ENCODE assay signal across 9 mouse cellular contexts in the genomic region with DNA sequence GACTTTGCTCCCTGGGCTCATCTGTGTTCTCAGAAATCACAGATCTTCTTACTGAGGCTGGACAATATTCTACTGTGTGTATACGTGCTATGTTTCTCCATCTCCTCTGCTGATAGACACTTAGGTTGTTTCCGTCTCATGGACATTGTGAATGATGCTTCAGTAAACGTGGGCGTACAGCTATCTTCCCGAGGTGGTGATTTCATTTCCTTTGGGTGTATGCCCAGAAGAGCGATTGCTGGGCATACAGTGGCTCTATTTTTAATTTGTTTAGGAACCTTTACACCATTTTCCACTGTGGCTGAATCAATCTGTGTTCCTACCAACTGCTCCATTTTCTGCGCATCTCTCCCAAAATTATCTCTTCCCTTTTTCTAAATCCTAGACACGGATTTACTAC.
DNase-seq lines count a peak whose midpoint lies in the region; ATAC-seq and TF ChIP-seq lines count a peak whose summit lies in the region.
"Had no signal": no experiment of that assay in that cellular context is flagged by ENCODE, and none has a peak within 500 bp of the region (broad histone marks: within the 10 kb centered on the region; RNA-seq: fewer than 3 reads in every experiment).

No protein-coding gene starts in this region.

- ATAC-seq in lung, embryonic 14.5 days (ENCODE audit: insufficient read depth), result no peak

- no peaks in the 10 kb centered on the region for H3K36me3 ChIP-seq in lung, embryonic 14.5 days (ENCODE audit: insufficient read depth)
- H3K36me3 ChIP-seq: limb, embryonic 12.5 days had no signal

- no peak overlapping the region for H3K9ac ChIP-seq in lung, embryonic 14.5 days
- H3K9ac ChIP-seq: limb, embryonic 12.5 days had no signal

- no peak overlapping the region for H3K4me2 ChIP-seq in lung, embryonic 14.5 days
- H3K4me2 ChIP-seq: limb, embryonic 12.5 days had no signal

- intact Hi-C loops in heart, postnatal 10 days (cut with DNase I), result no loop called here

- no peaks in the 10 kb centered on the region for H3K4me1 ChIP-seq in lung, embryonic 14.5 days (ENCODE audit: insufficient read depth)
- H3K4me1 ChIP-seq in lung, adult 2 months (ENCODE audit: control insufficient read depth, insufficient read depth, low read length), result no peaks in the 10 kb centered on the region
- H3K4me1 ChIP-seq: limb, embryonic 12.5 days had no signal

- no peak overlapping the region for H3K4me3 ChIP-seq in lung, embryonic 14.5 days (ENCODE audit: low read depth, low read length)
- no peak overlapping the region for H3K4me3 ChIP-seq in lung, adult 2 months (replicated peaks; ENCODE audit: extremely low read depth, low read depth, low read length)
- H3K4me3 ChIP-seq: limb, embryonic 12.5 days had no signal

- TF ChIP-seq CTCF in lung, embryonic 14.5 days (IDR thresholded peaks at IDR 0.05; ENCODE audit: low read depth), result no peak
- no peak for TF ChIP-seq CTCF in lung, adult 2 months (IDR thresholded peaks at IDR 0.05; ENCODE audit: insufficient read depth, low read length)

- H3K27me3 ChIP-seq in lung, embryonic 14.5 days (ENCODE audit: insufficient read depth, low read length), result no peaks in the 10 kb centered on the region
- H3K27me3 ChIP-seq: limb, embryonic 12.5 days had no signal

- H3K27ac ChIP-seq in lung, embryonic 14.5 days (ENCODE audit: low read depth), result no peak overlapping the region
- H3K27ac ChIP-seq: limb, embryonic 12.5 days had no signal

- TF ChIP-seq POLR2A in lung, adult 2 months (IDR thresholded peaks at IDR 0.05; ENCODE audit: borderline replicate concordance, extremely low read depth, low read depth, low read length), result no peak

- 61% methylated on average over 8 of the region's 8 CpGs for WGBS in lung, embryonic 14.5 days
- 33% methylated on average over 8 of the region's 8 CpGs for WGBS in lung, adult 2 months

- no peaks in the 10 kb centered on the region for H3K9me3 ChIP-seq in lung, embryonic 14.5 days (ENCODE audit: low read depth, low read length)
- H3K9me3 ChIP-seq: limb, embryonic 12.5 days had no signal

- DNase-seq in adrenal gland, postnatal 14 days, result peak; percentile 13
- DNase-seq in adrenal gland, postnatal 4 days (ENCODE audit: low spot score in 2 of 2), result no peak
- peak; percentile 33 for DNase-seq in lung, embryonic 14.5 days
- no peak for DNase-seq in lung, adult 2 months
- peak; percentile 42 to 51 for DNase-seq in heart, postnatal 10 days
- peak; percentile 40 to 81 for DNase-seq in right cerebral cortex, postnatal 10 days (ENCODE audit: low spot score in 2 of 2)
- DNase-seq in urinary bladder, postnatal 4 days (ENCODE audit: low spot score in 2 of 2), result no peak
- no peak for DNase-seq in thymus, postnatal 4 days

Comparison
In these comparisons a context has a peak if more than half of its experiments do, and no peak if none do; other contexts are left out.
1. DNase-seq: peak in adrenal gland, postnatal 14 days (single experiment), lung, embryonic 14.5 days (single experiment), heart, postnatal 10 days (2 of 2) and right cerebral cortex, postnatal 10 days (2 of 2); none in adrenal gland, postnatal 4 days (0 of 2), lung, adult 2 months (single experiment), urinary bladder, postnatal 4 days (0 of 2) and thymus, postnatal 4 days (single experiment).